Mouse (Mus musculus) lung, embryonic 14.5 days (tissue): ENCODE data around the gene Chchd10. TPM values are rescaled to one million over a fixed set of nuclear protein-coding genes. Genes with fewer than 3 reads are reported as not detected.

Experiments used
- ATAC-seq: fragments of 200-750 bp; cut with Nextera tagmentation; 2 replicates; pipeline ENCODE4 v1.8.0; 2017; ENCODE audit warnings: mild to moderate bottlenecking, moderate TSS enrichment, moderate library complexity; ENCODE audit not compliant: insufficient read depth
- DNase-seq: peaks from one replicate; pipeline ENCODE4 v3.0.0-alpha.2; 2015
- H3K27ac ChIP-seq: fragments of 300-500 bp; sonication (generic); 2 replicates; pipeline ENCODE4 v1.5.1; 2014; ENCODE audit warnings: low read depth, mild to moderate bottlenecking, moderate library complexity
- H3K27me3 ChIP-seq: fragments of 300-500 bp; sonication (generic); 2 replicates; pipeline ENCODE4 v1.6.1; 2014; ENCODE audit warnings: low read length, control low read depth; ENCODE audit not compliant: insufficient read depth
- H3K36me3 ChIP-seq: fragments of 300-500 bp; sonication (generic); 2 replicates; pipeline ENCODE4 v1.6.1; 2014; ENCODE audit warnings: control low read depth; ENCODE audit not compliant: insufficient read depth
- H3K4me1 ChIP-seq: fragments of 300-500 bp; sonication (generic); 2 replicates; pipeline ENCODE4 v1.6.1; 2014; ENCODE audit warnings: antibody characterized with exemption, control low read depth; ENCODE audit not compliant: insufficient read depth
- H3K4me2 ChIP-seq: fragments of 300-500 bp; sonication (generic); 2 replicates; pipeline ENCODE4 v1.6.1; 2014; ENCODE audit warnings: mild to moderate bottlenecking
- H3K4me3 ChIP-seq: fragments of 300-500 bp; sonication (generic); 2 replicates; pipeline ENCODE4 v1.5.1; 2014; ENCODE audit warnings: low read depth, low read length
- H3K9ac ChIP-seq: fragments of 300-500 bp; sonication (generic); 2 replicates; pipeline ENCODE4 v1.6.1; 2014
- H3K9me3 ChIP-seq: fragments of 300-500 bp; sonication (generic); 2 replicates; pipeline ENCODE4 v1.6.1; 2016; ENCODE audit warnings: low read depth, low read length, control low read depth
- CTCF ChIP-seq: IDR thresholded peaks from 2 replicates; pipeline ENCODE4 v1.5.1; 2016; ENCODE audit warnings: antibody characterized with exemption, low read depth
- WGBS: fragments of 180-500 bp; shearing (Covaris S2); extraction: QIAGEN DNeasy Blood & Tissue Kit; methylation state at CpG from one replicate; pipeline ENCODE4 v1.1.7; 2014; 5-methylcytosine and 5-hydroxymethylcytosine counted together
- polyA plus RNA-seq: library from polyadenylated mRNA; unstranded; fragments of >200 nt; fragmentation: Nextera tagmentation; extraction: Ambion mirVana; gene quantifications from 2 replicates; pipeline ENCODE4 v1.2.1, GENCODE M21; 2014

The Chchd10 gene
- polyA plus RNA-seq, 1 experiment from 2014 or later = 24.3 TPM

GRCm38 (mm10) chr10:75921726-75922560, 11.0 kb upstream of the Chchd10 start:
- Histone ChIP-seq H3K4me1 (no peaks in the 10 kb centered on the region), H3K4me3 (peak overlapping the region; percentile 94), H3K4me2 (peak overlapping the region; percentile 91), H3K36me3 (peaks cover 46% of the 10 kb centered on the region), H3K9ac (peak overlapping the region; percentile 94), H3K27me3 (no peaks in the 10 kb centered on the region), H3K9me3 (no peaks in the 10 kb centered on the region), H3K27ac (peak overlapping the region; percentile 94)
- no peak for TF ChIP-seq CTCF
- DNase-seq (peak; percentile 45), ATAC-seq (peak; percentile 51)
- WGBS = 3% methylated on average over 22 of the region's 22 CpGs

DNA sequence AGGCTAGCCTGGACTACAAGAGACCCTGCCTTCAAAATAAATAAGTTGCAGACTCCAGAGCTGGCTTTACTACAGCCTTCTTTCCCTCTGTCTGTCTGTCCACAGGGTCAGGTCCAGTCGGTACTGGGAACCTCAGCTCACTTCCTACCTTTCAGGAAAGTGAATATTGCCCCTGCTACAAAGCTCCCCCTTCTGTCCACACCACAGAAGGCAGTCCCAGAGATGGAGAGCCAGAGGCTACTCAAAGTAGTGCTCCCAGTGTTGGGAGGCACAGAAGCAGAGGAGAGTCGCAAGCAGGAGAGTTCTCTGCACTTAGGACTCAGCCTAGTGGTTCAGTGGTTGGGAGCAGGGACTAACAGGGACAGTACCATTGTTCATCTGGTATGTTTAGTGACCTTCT, 8.6 kb upstream of the Chchd10 start:
- no peak for TF ChIP-seq CTCF
- Histone ChIP-seq H3K27me3 (no peaks in the 10 kb centered on the region), H3K27ac (no peak overlapping the region), H3K4me1 (no peaks in the 10 kb centered on the region), H3K36me3 (peaks cover 44% of the 10 kb centered on the region), H3K4me2 (no peak overlapping the region), H3K9ac (no peak overlapping the region), H3K9me3 (no peaks in the 10 kb centered on the region), H3K4me3 (no peak overlapping the region)
- DNase-seq = no peak
- no peak for ATAC-seq
- WGBS = 50% methylated on average over 2 of the region's 2 CpGs

DNA sequence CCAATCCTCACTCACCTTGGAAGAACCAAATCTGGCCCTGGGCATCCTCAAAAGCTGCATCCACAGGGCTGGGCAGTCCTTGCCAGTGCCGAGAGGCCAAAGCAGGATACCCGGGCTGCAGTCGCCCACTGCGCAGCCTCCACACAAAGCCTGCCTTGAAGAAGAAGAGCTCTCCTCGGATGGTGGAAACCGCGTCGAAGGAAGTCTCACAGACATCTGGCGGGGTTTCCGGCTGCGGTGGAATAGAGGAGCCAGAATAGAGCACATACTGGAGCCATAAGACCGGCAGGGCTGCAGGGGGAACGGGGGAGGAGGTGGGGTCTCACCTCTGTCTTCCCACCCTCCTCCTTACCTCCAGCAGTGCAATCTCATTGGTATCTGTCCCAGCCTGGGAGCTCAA, 6.5 kb upstream of the Chchd10 start:
- Histone ChIP-seq H3K4me3 (no peak overlapping the region), H3K4me2 (no peak overlapping the region), H3K9ac (no peak overlapping the region), H3K27ac (no peak overlapping the region), H3K36me3 (peaks cover 42% of the 10 kb centered on the region), H3K4me1 (peaks cover 9% of the 10 kb centered on the region), H3K27me3 (0 out of 2 replicates have a peak, but pooled peaks cover 1% of the 10 kb centered on the region), H3K9me3 (no peaks in the 10 kb centered on the region)
- WGBS = 66% methylated on average over 13 of the region's 13 CpGs
- no peak for DNase-seq
- TF ChIP-seq CTCF = no peak
- ATAC-seq = no peak

- ATAC-seq = peak; percentile 55; the same call in 1 of the 2 replicates
- Histone ChIP-seq H3K36me3 (peaks cover 27% of the 10 kb centered on the region), H3K4me1 (peaks cover 19% of the 10 kb centered on the region), H3K27me3 (peaks cover 5% of the 10 kb centered on the region; the same call in 1 of the 2 replicates), H3K27ac (peak overlapping the region; percentile 36; the same call in 1 of the 2 replicates), H3K4me2 (peak overlapping the region; percentile 95), H3K9ac (peak overlapping the region; percentile 0; the same call in 1 of the 2 replicates), H3K4me3 (peak overlapping the region; percentile 64; the same call in 1 of the 2 replicates), H3K9me3 (no peaks in the 10 kb centered on the region)
- WGBS = 6% methylated on average over 6 of the region's 6 CpGs
- no peak for TF ChIP-seq CTCF
- peak; percentile 88 for DNase-seq
Observed at GRCm38 (mm10) chr10:75930304-75930703, 2.6 kb upstream of the Chchd10 start.

DNA sequence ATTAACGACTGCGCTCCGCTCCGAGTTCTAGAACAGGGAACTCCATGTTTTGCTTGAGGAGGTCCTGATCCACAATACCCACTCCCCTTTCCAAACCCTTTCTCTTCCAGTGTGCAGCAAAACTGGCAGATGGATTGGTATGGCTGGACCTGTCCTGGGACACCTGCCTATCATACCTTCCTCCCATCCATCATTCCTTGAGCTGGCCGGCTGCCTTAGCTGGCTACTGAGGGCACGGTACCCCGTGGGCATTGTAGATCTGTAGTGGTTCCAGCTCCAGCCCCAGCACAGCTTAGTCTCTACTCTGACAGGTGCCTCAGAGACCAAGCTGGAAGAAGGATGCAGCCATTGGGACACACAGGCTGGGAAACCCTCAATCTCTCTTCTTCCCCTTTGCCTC, 1.6 kb upstream of the Chchd10 start:
- TF ChIP-seq CTCF = no peak
- ATAC-seq (no peak), DNase-seq (no peak)
- H3K27ac ChIP-seq = no peak overlapping the region
- peak overlapping the region; percentile 79 for H3K9ac ChIP-seq
- H3K9me3 ChIP-seq = no peaks in the 10 kb centered on the region
- peaks cover 19% of the 10 kb centered on the region for H3K4me1 ChIP-seq
- H3K36me3 ChIP-seq = peaks cover 17% of the 10 kb centered on the region
- peak overlapping the region; percentile 64 for H3K4me3 ChIP-seq
- peaks cover 15% of the 10 kb centered on the region for H3K27me3 ChIP-seq
- peak overlapping the region; percentile 95 for H3K4me2 ChIP-seq
- WGBS = 14% methylated on average over 7 of the region's 7 CpGs

DNA sequence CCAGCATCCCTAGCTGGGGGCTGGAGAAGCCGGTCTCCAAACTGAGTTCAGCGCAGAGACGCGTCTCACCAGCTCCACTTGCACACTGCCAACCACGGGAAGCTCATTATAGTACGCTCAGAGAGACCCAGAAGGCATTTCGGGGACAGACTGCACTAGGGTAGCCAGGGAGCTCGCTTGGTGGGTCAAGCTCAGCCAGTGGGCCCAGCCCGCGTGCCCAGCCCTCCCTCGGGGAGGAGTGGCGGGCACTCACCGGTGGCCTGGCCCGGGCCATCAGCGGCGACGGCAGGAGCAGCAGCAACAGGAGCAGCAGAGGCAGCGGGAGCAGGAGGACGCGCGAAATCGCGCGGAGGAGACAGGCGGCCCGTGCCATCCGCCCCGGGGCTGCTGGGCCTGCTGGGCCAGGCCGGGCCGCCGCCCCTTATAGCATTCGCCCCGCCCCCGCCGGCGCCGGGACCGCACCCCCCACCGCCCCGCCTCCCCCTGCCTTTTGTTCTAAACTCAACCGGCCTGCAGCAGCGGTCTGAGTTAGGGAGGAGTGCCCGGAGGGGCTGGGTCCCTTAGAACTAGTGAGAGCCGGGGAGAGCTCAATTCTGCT, 750 bp upstream of the Chchd10 start:
- Histone ChIP-seq H3K9me3 (no peaks in the 10 kb centered on the region), H3K4me1 (peaks cover 19% of the 10 kb centered on the region), H3K27ac (peak overlapping the region; percentile 80), H3K9ac (peak overlapping the region; percentile 79), H3K36me3 (peaks cover 8% of the 10 kb centered on the region; the same call in 1 of the 2 replicates), H3K4me2 (peak overlapping the region; percentile 95), H3K27me3 (peaks cover 21% of the 10 kb centered on the region), H3K4me3 (peak overlapping the region; percentile 64)
- DNase-seq (peak; percentile 77), ATAC-seq (peak; percentile 65)
- TF ChIP-seq CTCF = no peak
- 2% methylated on average over 40 of the region's 44 CpGs for WGBS

- WGBS = 44% methylated on average over 1 of the region's 1 CpGs
- H3K9ac ChIP-seq = no peak overlapping the region
- ATAC-seq = no peak
- H3K36me3 ChIP-seq = no peaks in the 10 kb centered on the region
- H3K9me3 ChIP-seq = no peaks in the 10 kb centered on the region
- DNase-seq = no peak
- TF ChIP-seq CTCF = no peak
- peak overlapping the region; percentile 76 for H3K4me2 ChIP-seq
- peak overlapping the region; percentile 55; the same call in 1 of the 2 replicates for H3K4me3 ChIP-seq
- peaks cover 21% of the 10 kb centered on the region for H3K27me3 ChIP-seq
- no peak overlapping the region for H3K27ac ChIP-seq
- H3K4me1 ChIP-seq = peaks cover 19% of the 10 kb centered on the region
Observed at GRCm38 (mm10) chr10:75934991-75935390, 2.1 kb downstream of the Chchd10 start.
